Mouse (Mus musculus) neural tube, embryonic 14.5 days (tissue): ENCODE data around the gene Afp. TPM values are rescaled to one million over a fixed set of nuclear protein-coding genes. Genes with fewer than 3 reads are reported as not detected.

Experiments used
- ATAC-seq: fragments of 200-750 bp; cut with Nextera tagmentation; 2 replicates; pipeline ENCODE4 v1.8.0; 2017; ENCODE audit warnings: low read depth, mild to moderate bottlenecking, moderate TSS enrichment, moderate library complexity
- H3K27ac ChIP-seq: fragments of 300-500 bp; sonication (generic); 2 replicates; pipeline ENCODE4 v1.5.1; 2014; ENCODE audit warnings: low read depth, mild to moderate bottlenecking, control low read depth, low read length, moderate library complexity, mixed read lengths
- H3K27me3 ChIP-seq: fragments of 300-500 bp; sonication (generic); 2 replicates; pipeline ENCODE4 v1.6.1; 2014; ENCODE audit warnings: low read length; ENCODE audit not compliant: control insufficient read depth, insufficient read depth
- H3K36me3 ChIP-seq: fragments of 300-500 bp; sonication (generic); 2 replicates; pipeline ENCODE4 v1.6.1; 2014; ENCODE audit warnings: low read length, mixed read lengths; ENCODE audit not compliant: control insufficient read depth, insufficient read depth
- H3K4me1 ChIP-seq: fragments of 300-500 bp; sonication (generic); 2 replicates; pipeline ENCODE4 v1.6.1; 2014; ENCODE audit warnings: low read length; ENCODE audit not compliant: control insufficient read depth, insufficient read depth
- H3K4me2 ChIP-seq: fragments of 300-500 bp; sonication (generic); 2 replicates; pipeline ENCODE4 v1.6.1; 2014; ENCODE audit warnings: mild to moderate bottlenecking, low read depth, low read length, control low read depth
- H3K4me3 ChIP-seq: fragments of 300-500 bp; sonication (generic); 2 replicates; pipeline ENCODE4 v1.5.1; 2014; ENCODE audit warnings: low read depth, low read length, control low read depth, mixed read lengths
- H3K9ac ChIP-seq: fragments of 300-500 bp; sonication (generic); replicated peaks from 2 replicates; pipeline ENCODE4 v1.6.1; 2014; ENCODE audit warnings: low read depth, mild to moderate bottlenecking, control low read depth, low read length, mixed read lengths
- H3K9me3 ChIP-seq: fragments of 300-500 bp; sonication (generic); 2 replicates; pipeline ENCODE4 v1.6.1; 2016; ENCODE audit warnings: low read length; ENCODE audit not compliant: control insufficient read depth
- WGBS: fragments of 180-500 bp; shearing (Covaris S2); extraction: QIAGEN DNeasy Blood & Tissue Kit; methylation state at CpG from one replicate; pipeline ENCODE4 v1.1.7; 2014; 5-methylcytosine and 5-hydroxymethylcytosine counted together
- polyA plus RNA-seq: library from polyadenylated mRNA; unstranded; fragments of >200 nt; fragmentation: Nextera tagmentation; extraction: Ambion mirVana; gene quantifications from 2 replicates; pipeline ENCODE4 v1.2.1, GENCODE M21; 2014

Afp gene
- polyA plus RNA-seq, 1 experiment from 2014 or later, result 4.6 TPM

- 91% methylated on average over 3 of the region's 3 CpGs for WGBS
- H3K36me3 ChIP-seq, result no peaks in the 10 kb centered on the region
- H3K4me2 ChIP-seq, result no peak overlapping the region
- H3K27ac ChIP-seq, result no peak overlapping the region
- H3K9me3 ChIP-seq, result no peaks in the 10 kb centered on the region
- no peak overlapping the region for H3K4me3 ChIP-seq
- ATAC-seq, result no peak
- H3K9ac ChIP-seq, result no peak overlapping the region
- H3K27me3 ChIP-seq, result no peaks in the 10 kb centered on the region
- no peaks in the 10 kb centered on the region for H3K4me1 ChIP-seq
Measured at GRCm38 (mm10) chr5:90470836-90471235, 19.7 kb upstream of the Afp start.

- no peaks in the 10 kb centered on the region for H3K9me3 ChIP-seq
- WGBS, result 98% methylated on average over 4 of the region's 4 CpGs
- no peak overlapping the region for H3K4me2 ChIP-seq
- H3K27me3 ChIP-seq, result no peaks in the 10 kb centered on the region
- no peak overlapping the region for H3K27ac ChIP-seq
- no peaks in the 10 kb centered on the region for H3K36me3 ChIP-seq
- no peak overlapping the region for H3K9ac ChIP-seq
- ATAC-seq, result no peak
- no peaks in the 10 kb centered on the region for H3K4me1 ChIP-seq
- H3K4me3 ChIP-seq, result no peak overlapping the region
Measured at GRCm38 (mm10) chr5:90473902-90474301, 16.6 kb upstream of the Afp start.

GRCm38 (mm10) chr5:90474369-90474768 is 16.2 kb upstream of the Afp start:
- H3K27me3 ChIP-seq, result no peaks in the 10 kb centered on the region
- H3K9ac ChIP-seq, result no peak overlapping the region
- no peaks in the 10 kb centered on the region for H3K36me3 ChIP-seq
- H3K4me3 ChIP-seq, result no peak overlapping the region
- no peak for ATAC-seq
- H3K4me1 ChIP-seq, result no peaks in the 10 kb centered on the region
- no peak overlapping the region for H3K27ac ChIP-seq
- H3K4me2 ChIP-seq, result no peak overlapping the region
- WGBS, result 92% methylated on average over 5 of the region's 5 CpGs
- no peaks in the 10 kb centered on the region for H3K9me3 ChIP-seq

GRCm38 (mm10) chr5:90476741-90477140 is 13.8 kb upstream of the Afp start:
- Histone ChIP-seq H3K4me3 (no peak overlapping the region), H3K27me3 (no peaks in the 10 kb centered on the region), H3K4me2 (no peak overlapping the region), H3K36me3 (no peaks in the 10 kb centered on the region), H3K9me3 (no peaks in the 10 kb centered on the region), H3K9ac (no peak overlapping the region), H3K27ac (no peak overlapping the region), H3K4me1 (no peaks in the 10 kb centered on the region)
- no peak for ATAC-seq
- WGBS, result 82% methylated on average over 3 of the region's 3 CpGs

GRCm38 (mm10) chr5:90477308-90478140 is 13.0 kb upstream of the Afp start:
- no peak overlapping the region for H3K4me2 ChIP-seq
- no peak for ATAC-seq
- H3K4me1 ChIP-seq, result no peaks in the 10 kb centered on the region
- no peaks in the 10 kb centered on the region for H3K9me3 ChIP-seq
- H3K27ac ChIP-seq, result no peak overlapping the region
- no peak overlapping the region for H3K4me3 ChIP-seq
- H3K27me3 ChIP-seq, result no peaks in the 10 kb centered on the region
- H3K9ac ChIP-seq, result no peak overlapping the region
- no peaks in the 10 kb centered on the region for H3K36me3 ChIP-seq
- 87% methylated on average over 7 of the region's 7 CpGs for WGBS

GRCm38 (mm10) chr5:90478886-90479285 is 11.7 kb upstream of the Afp start:
- H3K4me3 ChIP-seq, result no peak overlapping the region
- H3K9me3 ChIP-seq, result no peaks in the 10 kb centered on the region
- no peaks in the 10 kb centered on the region for H3K36me3 ChIP-seq
- no peaks in the 10 kb centered on the region for H3K27me3 ChIP-seq
- H3K4me2 ChIP-seq, result no peak overlapping the region
- H3K27ac ChIP-seq, result no peak overlapping the region
- H3K4me1 ChIP-seq, result no peaks in the 10 kb centered on the region
- no peak for ATAC-seq
- 90% methylated on average over 1 of the region's 1 CpGs for WGBS
- no peak overlapping the region for H3K9ac ChIP-seq

- WGBS, result 94% methylated on average over 7 of the region's 7 CpGs
- Histone ChIP-seq H3K27me3 (no peaks in the 10 kb centered on the region), H3K4me1 (no peaks in the 10 kb centered on the region), H3K4me3 (no peak overlapping the region), H3K9ac (no peak overlapping the region), H3K27ac (no peak overlapping the region), H3K9me3 (no peaks in the 10 kb centered on the region), H3K4me2 (no peak overlapping the region), H3K36me3 (no peaks in the 10 kb centered on the region)
- ATAC-seq, result no peak
Measured at GRCm38 (mm10) chr5:90485597-90485996, 4.9 kb upstream of the Afp start.

- Histone ChIP-seq H3K27me3 (no peaks in the 10 kb centered on the region), H3K27ac (no peak overlapping the region), H3K36me3 (no peaks in the 10 kb centered on the region), H3K4me3 (no peak overlapping the region), H3K4me2 (no peak overlapping the region), H3K9ac (no peak overlapping the region), H3K4me1 (no peaks in the 10 kb centered on the region), H3K9me3 (no peaks in the 10 kb centered on the region)
- no peak for ATAC-seq
- 89% methylated on average over 7 of the region's 7 CpGs for WGBS
Measured at GRCm38 (mm10) chr5:90488323-90488722, 2.2 kb upstream of the Afp start.

- Histone ChIP-seq H3K27me3 (no peaks in the 10 kb centered on the region), H3K27ac (no peak overlapping the region), H3K4me3 (no peak overlapping the region), H3K4me2 (no peak overlapping the region), H3K9ac (no peak overlapping the region), H3K4me1 (no peaks in the 10 kb centered on the region), H3K36me3 (no peaks in the 10 kb centered on the region), H3K9me3 (no peaks in the 10 kb centered on the region)
- WGBS, result 81% methylated on average over 9 of the region's 9 CpGs
- no peak for ATAC-seq
Measured at GRCm38 (mm10) chr5:90492440-90492839, 1.9 kb downstream of the Afp start.
